Mouse (Mus musculus): ENCODE data around the gene Zfp536. TPM values are rescaled to one million over a fixed set of nuclear protein-coding genes. Genes with fewer than 3 reads are reported as not detected.

Gene Zfp536
- total RNA-seq, 2 experiments from 2014 or later: 0.81 to 1.0 TPM

Other genes starting within 250 kb of the Zfp536 start
- 10 to 100 TPM; 22.4 to 24.0 TPM for gene Uri1, start 249.9 kb upstream of the Zfp536 start, total RNA-seq (2021)

Data from gastrocnemius, postnatal 36 days (tissue).